Mouse (Mus musculus): ENCODE measurements around the gene Lancl2. TPM values are rescaled to one million over a fixed set of nuclear protein-coding genes. Genes with fewer than 3 reads are reported as not detected.

The Lancl2 gene
- polyA plus RNA-seq, 1 experiment = 13.5 TPM

GRCm38 (mm10) chr6:57745748-57746129 is 43.4 kb downstream of the Lancl2 start:
- Histone ChIP-seq H3K27ac (replicated peaks; ENCODE audit: low read depth, low read length) (no peak overlapping the region), H3K4me3 (ENCODE audit: insufficient read depth, low read depth, low read length) (no peak overlapping the region), H3K4me1 (ENCODE audit: control insufficient read depth, insufficient read depth, insufficient read length, low read length) (no peaks in the 10 kb centered on the region)

GRCm38 (mm10) chr6:57753962-57754759 is 51.8 kb downstream of the Lancl2 start:
- H3K27ac ChIP-seq (replicated peaks; ENCODE audit: low read depth, low read length) = no peak overlapping the region
- no peaks in the 10 kb centered on the region; the same call in 1 of the 2 replicates for H3K4me1 ChIP-seq (ENCODE audit: control insufficient read depth, insufficient read depth, insufficient read length, low read length)
- no peak overlapping the region for H3K4me3 ChIP-seq (ENCODE audit: insufficient read depth, low read depth, low read length)

- H3K4me1 ChIP-seq (ENCODE audit: control insufficient read depth, insufficient read depth, insufficient read length, low read length) = no peaks in the 10 kb centered on the region; the same call in 1 of the 2 replicates
- no peak overlapping the region for H3K27ac ChIP-seq (replicated peaks; ENCODE audit: low read depth, low read length)
- H3K4me3 ChIP-seq (ENCODE audit: insufficient read depth, low read depth, low read length) = no peak overlapping the region
These were observed 60.7 kb downstream of the Lancl2 start for GRCm38 (mm10) chr6:57763054-57763453.

- no peak overlapping the region for H3K27ac ChIP-seq (replicated peaks; ENCODE audit: low read depth, low read length)
- no peak overlapping the region for H3K4me3 ChIP-seq (ENCODE audit: insufficient read depth, low read depth, low read length)
- no peaks in the 10 kb centered on the region; the same call in 1 of the 2 replicates for H3K4me1 ChIP-seq (ENCODE audit: control insufficient read depth, insufficient read depth, insufficient read length, low read length)
These were observed 62.9 kb downstream of the Lancl2 start for GRCm38 (mm10) chr6:57765095-57765878.

GRCm38 (mm10) chr6:57766287-57766686 is 63.9 kb downstream of the Lancl2 start:
- H3K4me1 ChIP-seq (ENCODE audit: control insufficient read depth, insufficient read depth, insufficient read length, low read length) = no peaks in the 10 kb centered on the region; the same call in 1 of the 2 replicates
- H3K27ac ChIP-seq (replicated peaks; ENCODE audit: low read depth, low read length) = no peak overlapping the region
- no peak overlapping the region for H3K4me3 ChIP-seq (ENCODE audit: insufficient read depth, low read depth, low read length)

GRCm38 (mm10) chr6:57767112-57767868 is 65.0 kb downstream of the Lancl2 start:
- Histone ChIP-seq H3K4me3 (ENCODE audit: insufficient read depth, low read depth, low read length) (no peak overlapping the region), H3K27ac (replicated peaks; ENCODE audit: low read depth, low read length) (no peak overlapping the region), H3K4me1 (ENCODE audit: control insufficient read depth, insufficient read depth, insufficient read length, low read length) (no peaks in the 10 kb centered on the region; the same call in 1 of the 2 replicates)

GRCm38 (mm10) chr6:57768948-57769525 is 66.7 kb downstream of the Lancl2 start:
- H3K27ac ChIP-seq (replicated peaks; ENCODE audit: low read depth, low read length) = no peak overlapping the region
- no peak overlapping the region for H3K4me3 ChIP-seq (ENCODE audit: insufficient read depth, low read depth, low read length)
- no peaks in the 10 kb centered on the region; the same call in 1 of the 2 replicates for H3K4me1 ChIP-seq (ENCODE audit: control insufficient read depth, insufficient read depth, insufficient read length, low read length)

- Histone ChIP-seq H3K4me1 (ENCODE audit: control insufficient read depth, insufficient read depth, insufficient read length, low read length) (no peaks in the 10 kb centered on the region; the same call in 1 of the 2 replicates), H3K4me3 (ENCODE audit: insufficient read depth, low read depth, low read length) (no peak overlapping the region)
These were observed 68.3 kb downstream of the Lancl2 start for GRCm38 (mm10) chr6:57770467-57771190.

GRCm38 (mm10) chr6:57773792-57774191 is 71.5 kb downstream of the Lancl2 start:
- Histone ChIP-seq H3K4me1 (ENCODE audit: control insufficient read depth, insufficient read depth, insufficient read length, low read length) (no peaks in the 10 kb centered on the region; the same call in 1 of the 2 replicates), H3K4me3 (ENCODE audit: insufficient read depth, low read depth, low read length) (no peak overlapping the region), H3K27ac (replicated peaks; ENCODE audit: low read depth, low read length) (no peak overlapping the region)

More at GRCm38 (mm10) chr6:57770467-57771190, 68.3 kb downstream of the Lancl2 start:
- H3K27ac ChIP-seq (replicated peaks; ENCODE audit: low read depth, low read length) = no peak overlapping the region

- H3K4me1 ChIP-seq (ENCODE audit: control insufficient read depth, insufficient read depth, insufficient read length, low read length) = peaks cover 3% of the 10 kb centered on the region; the same call in 1 of the 2 replicates
- no peak overlapping the region for H3K27ac ChIP-seq (replicated peaks; ENCODE audit: low read depth, low read length)
- H3K4me3 ChIP-seq (ENCODE audit: insufficient read depth, low read depth, low read length) = no peak overlapping the region
These were observed 78.0 kb downstream of the Lancl2 start for GRCm38 (mm10) chr6:57780359-57780758.

- Histone ChIP-seq H3K4me3 (ENCODE audit: insufficient read depth, low read depth, low read length) (no peak overlapping the region), H3K4me1 (ENCODE audit: control insufficient read depth, insufficient read depth, insufficient read length, low read length) (peaks cover 3% of the 10 kb centered on the region; the same call in 1 of the 2 replicates), H3K27ac (replicated peaks; ENCODE audit: low read depth, low read length) (no peak overlapping the region)
These were observed 80.3 kb downstream of the Lancl2 start for GRCm38 (mm10) chr6:57782658-57783057.

GRCm38 (mm10) chr6:57784251-57784650 is 81.9 kb downstream of the Lancl2 start:
- Histone ChIP-seq H3K4me3 (ENCODE audit: insufficient read depth, low read depth, low read length) (no peak overlapping the region), H3K4me1 (ENCODE audit: control insufficient read depth, insufficient read depth, insufficient read length, low read length) (peaks cover 3% of the 10 kb centered on the region; the same call in 1 of the 2 replicates), H3K27ac (replicated peaks; ENCODE audit: low read depth, low read length) (peak overlapping the region; percentile 48; the same call in 1 of the 2 replicates)

GRCm38 (mm10) chr6:57787376-57787775 is 85.0 kb downstream of the Lancl2 start:
- H3K4me3 ChIP-seq (ENCODE audit: insufficient read depth, low read depth, low read length) = no peak overlapping the region
- peaks cover 3% of the 10 kb centered on the region; the same call in 1 of the 2 replicates for H3K4me1 ChIP-seq (ENCODE audit: control insufficient read depth, insufficient read depth, insufficient read length, low read length)
- H3K27ac ChIP-seq (replicated peaks; ENCODE audit: low read depth, low read length) = no peak overlapping the region
